Mouse (Mus musculus) hindlimb bud, embryonic 11.5 days (tissue): ENCODE measurements around the gene Tox2.
A peak's percentile ranks its signal among the peaks of the same experiment; 100 is the strongest.

Experiments used
- DNase-seq: peaks from one replicate; pipeline ENCODE4 v3.0.0-alpha.2; 2012; ENCODE audit warnings: low read depth, low spot score; ENCODE audit errors: extremely low spot score

The Tox2 gene

DNA sequence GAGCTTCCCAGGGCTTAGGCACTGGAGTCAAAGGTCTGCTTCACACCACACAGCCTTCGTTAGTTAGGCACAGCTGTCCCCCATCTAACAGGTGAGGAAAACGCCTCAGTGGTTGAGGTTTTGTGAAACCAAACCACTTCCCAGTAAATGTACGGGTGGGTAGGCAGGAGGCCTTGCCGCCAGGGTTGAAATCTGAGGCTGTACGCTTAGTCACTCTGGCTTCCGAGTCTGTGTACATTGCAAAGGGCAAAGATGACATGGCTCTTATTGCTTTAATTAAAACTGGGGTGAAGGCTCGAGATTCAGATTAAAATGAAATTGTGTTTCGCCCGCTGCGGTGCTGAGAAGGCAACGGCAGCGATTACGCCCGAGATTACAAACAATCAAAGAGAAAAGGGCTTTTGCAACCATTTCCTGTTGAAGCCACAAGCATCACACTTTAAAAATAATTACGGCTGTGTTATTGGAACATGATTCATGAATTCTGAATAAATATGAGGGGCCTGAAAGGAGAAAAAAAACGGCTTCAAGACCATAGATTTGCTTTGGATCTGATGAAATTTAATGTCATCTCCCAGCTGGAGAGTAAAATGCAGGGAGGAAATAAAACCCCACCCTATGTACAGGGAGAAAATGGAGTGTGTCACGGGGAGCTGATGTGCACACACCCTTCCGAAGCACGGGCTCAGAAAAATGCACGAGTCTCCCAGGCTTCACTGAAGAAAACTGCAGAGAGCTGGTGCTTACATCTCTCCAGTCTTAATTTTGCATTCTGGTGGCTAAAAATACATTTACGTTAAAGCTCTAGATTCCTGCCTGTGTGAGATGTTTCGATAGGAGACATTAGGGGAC lies 50.5 kb downstream of the Tox2 start:
- DNase-seq, result no peak

DNA sequence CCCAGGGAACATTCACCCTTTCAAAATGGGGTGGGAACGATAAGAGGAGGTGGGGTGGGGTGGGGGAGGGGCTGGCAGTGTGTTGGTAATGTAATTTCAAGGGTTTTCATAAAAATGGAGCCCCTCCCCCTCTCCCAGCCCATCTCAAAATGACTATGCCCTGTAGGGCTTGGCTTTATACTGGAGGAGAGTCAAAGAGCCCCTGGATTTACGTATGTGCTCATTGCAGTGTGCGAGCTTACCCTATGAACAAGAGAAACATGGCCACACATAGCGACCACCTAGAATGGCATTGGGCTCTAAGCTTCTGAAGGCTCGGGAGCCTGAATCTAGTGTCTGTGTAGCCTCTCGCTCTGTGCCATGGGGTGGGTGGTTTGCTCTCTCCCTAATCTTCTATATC lies 51.3 kb downstream of the Tox2 start:
- DNase-seq, result no peak

DNA sequence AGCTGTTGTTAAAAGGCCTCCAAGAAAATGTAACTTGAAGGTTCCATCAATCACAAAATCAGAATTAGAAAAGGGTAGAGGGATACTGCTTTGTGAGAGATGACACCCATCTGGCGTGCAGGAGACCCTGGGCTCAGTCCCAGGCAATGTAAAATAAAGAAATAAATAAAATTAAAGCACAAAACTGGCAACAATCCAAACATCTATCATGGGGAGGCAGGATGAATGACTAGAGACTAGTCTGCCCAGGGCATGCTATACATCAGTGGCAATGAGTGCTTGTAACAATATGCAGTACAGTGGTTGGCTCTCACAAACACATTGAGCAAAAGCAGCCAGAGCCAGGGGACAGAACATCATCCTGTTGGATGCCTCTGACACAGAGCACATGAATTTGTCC lies 53.8 kb downstream of the Tox2 start:
- no peak for DNase-seq

DNA sequence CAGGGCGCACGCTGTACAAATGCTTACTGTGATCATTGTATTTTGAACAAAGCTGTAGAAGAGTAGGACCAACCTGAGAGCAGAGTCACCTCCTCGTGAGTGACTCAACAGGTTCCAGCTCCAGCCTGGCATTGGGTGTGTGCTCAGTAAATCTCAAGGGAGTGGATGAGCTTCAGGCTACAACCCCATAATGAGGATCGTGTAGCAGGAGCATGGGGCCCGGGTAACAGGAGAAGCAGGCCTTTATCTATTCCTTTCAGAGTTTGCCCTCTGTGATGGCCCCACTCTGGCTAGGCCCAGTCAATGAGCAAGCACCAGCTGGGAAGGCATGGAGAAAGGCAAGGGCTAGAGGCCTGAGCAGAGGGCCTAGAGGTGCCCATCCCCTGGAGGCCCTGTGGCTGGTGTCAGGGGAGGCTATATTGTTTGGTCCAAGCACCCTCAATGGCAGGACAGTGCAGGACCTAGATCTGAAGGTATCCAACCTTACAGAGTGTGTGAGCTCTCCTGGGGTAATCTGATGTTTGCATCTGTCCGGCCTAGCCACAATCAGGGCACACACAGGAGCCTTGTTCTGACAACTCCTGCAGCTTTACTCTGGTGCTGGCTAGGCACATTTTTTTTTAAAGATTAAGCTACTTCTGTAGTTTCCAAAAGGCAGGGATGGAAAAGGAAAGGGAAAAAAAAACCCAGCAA lies 58.6 kb downstream of the Tox2 start:
- DNase-seq, result no peak

DNA sequence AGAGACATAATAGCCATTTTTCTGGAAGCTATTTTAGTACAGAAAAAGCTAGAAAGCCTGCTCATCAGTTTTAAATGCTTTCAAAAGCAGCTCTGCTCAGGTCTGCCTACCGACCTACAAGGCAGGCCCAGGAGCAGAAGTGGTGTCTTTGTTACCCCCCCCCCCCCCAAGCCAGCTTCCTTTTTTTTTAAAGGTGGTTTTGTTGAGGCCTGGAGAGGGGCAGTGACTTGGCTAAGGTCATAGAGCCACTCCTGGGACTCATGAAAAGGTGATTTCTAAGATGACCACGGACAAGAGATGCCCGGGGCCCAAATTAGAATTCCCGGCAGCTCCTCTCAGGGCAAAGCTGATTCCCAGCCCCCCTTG lies 59.1 kb downstream of the Tox2 start:
- no peak for DNase-seq

DNA sequence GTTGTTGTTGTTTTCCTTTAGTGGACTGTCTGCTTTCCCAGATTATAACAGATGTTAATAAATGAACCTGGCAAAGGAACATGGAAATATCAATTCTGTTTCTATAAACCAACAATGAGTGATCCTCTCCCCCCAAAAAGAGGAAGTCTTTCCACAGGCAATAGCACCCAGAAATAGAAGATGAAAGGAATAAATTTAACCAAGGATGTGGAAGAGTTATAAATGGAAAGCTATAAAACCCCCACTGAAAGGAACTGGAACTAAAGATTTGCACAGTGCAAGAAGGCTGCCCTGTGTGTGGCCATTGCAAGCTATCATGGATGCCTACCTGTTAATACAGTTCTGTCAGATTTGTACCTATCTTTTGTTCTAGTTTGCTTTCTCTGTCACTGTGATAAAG lies 64.2 kb downstream of the Tox2 start:
- DNase-seq, result no peak

DNA sequence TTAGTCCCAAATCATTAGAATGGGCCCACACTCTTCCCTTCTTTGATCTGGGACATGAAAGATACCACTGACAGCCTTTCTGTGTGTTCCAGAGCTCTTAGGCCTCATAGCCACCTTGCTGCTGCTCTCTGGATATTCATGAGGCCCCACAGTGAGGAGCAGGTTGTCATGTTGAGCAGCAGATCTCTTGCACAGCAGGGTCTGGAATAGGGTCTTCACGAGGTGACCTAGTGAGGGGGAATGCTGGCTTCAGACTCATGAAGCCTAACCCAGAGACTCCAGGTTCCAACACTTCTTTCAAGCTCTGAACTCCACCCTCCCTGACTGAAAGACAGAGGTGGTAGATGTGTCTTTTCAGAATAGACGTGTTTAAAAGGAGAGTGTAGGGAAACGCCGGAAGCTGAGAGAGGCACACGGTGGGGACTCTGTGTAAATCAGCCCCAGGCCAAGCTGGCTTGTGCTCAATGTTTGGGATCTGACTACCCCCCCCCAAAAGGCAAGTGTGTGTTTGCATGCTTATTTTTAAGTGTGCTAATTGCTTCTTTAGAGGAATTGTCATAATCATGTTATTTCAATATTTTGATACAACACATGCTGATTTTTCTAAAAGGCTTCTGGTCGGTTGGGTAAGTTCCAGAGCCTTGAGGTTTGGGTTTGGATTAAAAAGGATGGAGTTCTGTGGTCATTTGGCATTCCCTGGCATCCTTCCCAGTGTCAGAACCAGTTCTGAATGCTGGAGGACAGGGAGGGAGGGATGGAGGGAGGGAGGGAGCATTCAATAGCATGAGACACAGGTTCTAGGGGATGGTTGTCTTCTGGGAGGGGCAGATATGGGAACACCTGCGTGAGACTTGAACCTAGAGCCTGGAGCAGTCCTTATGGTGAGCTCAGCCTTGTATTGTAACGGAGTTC lies 68.9 kb downstream of the Tox2 start:
- no peak for DNase-seq

DNA sequence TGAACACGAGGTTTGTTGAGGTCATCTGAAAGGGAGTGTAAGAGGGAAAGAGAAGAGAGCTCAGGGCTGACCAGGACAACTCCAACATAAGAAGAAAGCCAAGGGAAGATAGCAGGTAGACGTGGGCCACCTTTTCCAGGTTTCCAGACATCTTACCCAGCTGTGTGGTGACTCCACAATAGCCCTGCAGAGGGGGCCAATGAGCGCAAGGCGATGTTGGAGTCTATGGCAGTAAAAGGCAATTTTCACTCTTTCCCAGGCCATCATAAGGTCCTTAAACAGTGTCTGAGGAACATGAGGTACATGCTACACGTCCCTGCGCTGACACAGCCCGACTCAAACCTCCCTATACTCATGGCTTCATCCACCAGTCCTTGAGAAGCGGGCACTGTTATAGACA lies 70.9 kb downstream of the Tox2 start:
- DNase-seq, result no peak

DNA sequence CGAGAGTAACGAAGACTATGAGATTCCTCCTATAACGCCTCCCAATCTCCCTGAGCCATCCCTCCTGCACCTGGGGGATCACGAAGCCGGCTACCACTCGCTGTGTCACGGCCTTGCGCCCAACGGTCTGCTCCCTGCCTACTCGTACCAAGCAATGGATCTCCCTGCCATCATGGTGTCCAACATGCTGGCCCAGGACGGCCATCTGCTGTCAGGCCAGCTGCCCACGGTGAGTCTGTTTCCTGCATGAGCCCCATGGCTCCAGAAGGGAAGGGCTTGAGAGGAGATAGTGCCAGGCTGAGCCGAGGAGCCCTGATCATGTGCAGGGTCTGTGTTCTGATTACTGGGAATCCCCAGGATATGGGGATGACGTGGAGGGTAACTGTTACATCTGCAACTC lies 73.1 kb downstream of the Tox2 start:
- no peak for DNase-seq

DNA sequence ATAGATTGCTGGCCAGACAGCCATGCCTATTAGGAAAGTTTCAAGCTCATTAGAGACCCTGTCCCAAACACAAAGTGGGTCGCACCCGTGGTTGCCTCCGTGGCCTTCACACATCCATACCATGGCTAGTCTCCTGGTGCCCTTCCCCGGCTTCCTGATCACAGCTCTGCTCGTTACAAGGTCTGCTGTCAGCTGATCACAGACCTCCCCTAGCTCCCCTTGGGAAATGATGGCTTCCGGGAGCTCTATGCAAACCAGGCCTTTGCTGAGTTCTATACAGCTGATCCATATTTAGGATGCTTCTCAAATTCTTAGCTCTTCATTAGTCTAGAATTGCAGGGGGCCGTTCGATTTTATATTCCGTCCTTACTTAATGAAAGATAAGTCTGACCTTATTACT lies 75.1 kb downstream of the Tox2 start:
- DNase-seq, result no peak

DNA sequence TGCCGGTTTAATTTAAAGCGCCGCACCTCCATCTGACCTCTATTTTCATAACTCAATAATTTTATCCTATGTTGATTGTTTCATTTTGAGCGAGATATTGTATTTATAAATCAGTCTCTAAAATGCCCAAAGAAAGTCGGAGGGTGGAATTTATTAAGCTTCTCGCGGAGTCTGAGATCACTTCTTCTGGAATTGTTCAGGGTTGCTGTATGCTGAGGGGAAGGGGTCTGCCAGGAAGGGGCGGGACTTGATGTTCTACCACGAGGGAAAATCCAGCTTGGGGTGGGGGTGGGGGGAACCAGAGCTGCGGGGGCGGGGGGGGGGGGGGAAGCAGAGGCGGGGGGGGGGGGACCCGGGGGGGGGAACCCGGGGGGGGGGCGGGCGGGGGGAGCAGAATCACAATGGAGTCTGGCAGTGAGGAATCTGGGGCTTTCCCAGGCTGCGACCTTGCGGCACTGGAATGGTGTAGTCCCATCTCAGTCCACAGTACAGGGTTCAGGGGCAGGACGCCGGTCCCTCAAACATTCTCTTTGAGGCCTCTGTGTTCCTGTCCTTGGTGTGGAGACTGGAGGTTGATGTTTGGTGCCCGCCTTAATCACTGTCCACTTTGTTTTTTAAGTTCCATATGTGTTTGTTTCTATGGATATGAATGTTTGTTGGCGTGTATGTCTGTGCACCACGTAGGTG lies 77.9 kb downstream of the Tox2 start:
- DNase-seq, result no peak

DNA sequence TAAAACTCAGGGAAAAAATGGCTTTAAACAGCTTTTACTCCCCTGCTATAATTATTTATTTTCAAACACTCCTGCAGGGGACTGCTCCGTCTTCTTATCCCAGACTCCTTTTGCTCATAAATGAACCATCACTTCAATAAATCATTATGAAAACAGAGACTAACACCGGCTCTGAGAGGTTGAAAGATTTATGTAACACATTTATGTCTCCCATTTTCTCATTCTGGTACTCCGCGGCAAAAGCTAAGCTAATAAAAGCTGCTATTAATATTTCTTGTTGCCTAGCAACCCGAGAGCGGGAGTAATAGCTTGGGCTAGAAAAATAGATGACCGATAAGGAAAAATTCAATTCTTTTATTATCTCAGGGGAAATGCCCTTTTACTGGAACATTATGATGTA lies 81.9 kb downstream of the Tox2 start:
- DNase-seq, result peak; percentile 42

DNA sequence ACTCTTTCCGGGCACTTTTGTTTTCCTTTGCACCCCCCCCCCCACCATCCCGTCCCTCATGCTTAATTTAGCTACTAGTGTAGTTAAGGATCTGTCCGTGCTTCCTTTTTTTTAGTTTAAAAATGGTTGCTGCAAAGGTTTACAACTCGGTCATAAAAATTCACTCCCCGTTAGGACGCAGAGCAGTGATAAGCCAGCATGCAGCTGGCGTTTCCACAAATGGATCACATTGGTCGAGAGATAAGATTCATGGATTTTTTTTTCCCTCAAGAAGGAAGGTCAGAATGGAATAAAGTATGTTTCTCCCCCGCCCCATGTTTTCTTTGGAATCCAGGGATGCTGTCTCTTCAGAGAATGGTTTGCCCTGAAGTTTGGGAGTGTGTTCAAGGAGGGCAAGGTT lies 82.4 kb downstream of the Tox2 start:
- DNase-seq, result no peak

DNA sequence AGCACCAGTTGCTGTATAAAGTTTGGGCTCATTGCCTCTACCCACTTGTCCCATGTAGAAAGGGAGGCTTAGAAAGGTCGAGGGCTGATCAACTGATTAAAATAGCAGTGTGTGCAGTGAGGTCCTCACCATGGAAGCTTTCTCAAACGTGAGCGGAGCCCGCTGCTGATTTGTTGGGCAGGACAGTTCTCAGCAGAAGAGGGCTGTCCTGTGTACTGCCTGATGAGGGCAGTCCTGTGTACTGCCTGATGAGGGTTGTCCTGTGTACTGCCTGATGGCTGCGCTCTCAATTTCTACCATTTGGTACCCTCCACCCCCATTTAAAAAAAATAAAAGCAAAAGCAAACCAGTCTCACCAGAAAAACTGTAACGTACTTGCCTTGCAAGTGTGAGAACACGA lies 82.8 kb downstream of the Tox2 start:
- no peak for DNase-seq

DNA sequence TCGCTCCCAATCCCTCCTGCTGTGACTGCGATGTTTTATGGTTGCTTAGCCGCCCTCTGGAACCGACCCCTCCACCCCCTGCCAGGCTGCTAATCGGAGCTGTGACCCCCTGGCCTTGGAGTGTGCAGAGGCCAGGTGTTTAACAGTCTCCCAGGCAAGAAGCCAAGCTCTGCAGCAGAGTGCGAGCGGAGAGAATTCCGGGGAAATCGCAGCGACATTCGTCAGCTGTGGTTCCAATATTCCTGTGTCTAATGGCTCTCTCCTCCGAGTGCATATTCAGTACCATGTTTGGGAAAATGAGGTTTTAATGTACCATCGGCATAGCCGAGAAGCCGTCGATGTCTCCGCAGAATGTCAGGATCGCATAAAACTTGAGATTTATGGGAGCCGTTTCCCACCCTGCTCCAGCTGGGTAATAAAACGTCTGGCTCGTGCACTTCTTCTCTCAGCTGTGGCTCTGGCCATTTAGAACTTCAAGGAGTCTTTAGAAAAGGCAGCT lies 86.0 kb downstream of the Tox2 start:
- peak; percentile 68 for DNase-seq

DNA sequence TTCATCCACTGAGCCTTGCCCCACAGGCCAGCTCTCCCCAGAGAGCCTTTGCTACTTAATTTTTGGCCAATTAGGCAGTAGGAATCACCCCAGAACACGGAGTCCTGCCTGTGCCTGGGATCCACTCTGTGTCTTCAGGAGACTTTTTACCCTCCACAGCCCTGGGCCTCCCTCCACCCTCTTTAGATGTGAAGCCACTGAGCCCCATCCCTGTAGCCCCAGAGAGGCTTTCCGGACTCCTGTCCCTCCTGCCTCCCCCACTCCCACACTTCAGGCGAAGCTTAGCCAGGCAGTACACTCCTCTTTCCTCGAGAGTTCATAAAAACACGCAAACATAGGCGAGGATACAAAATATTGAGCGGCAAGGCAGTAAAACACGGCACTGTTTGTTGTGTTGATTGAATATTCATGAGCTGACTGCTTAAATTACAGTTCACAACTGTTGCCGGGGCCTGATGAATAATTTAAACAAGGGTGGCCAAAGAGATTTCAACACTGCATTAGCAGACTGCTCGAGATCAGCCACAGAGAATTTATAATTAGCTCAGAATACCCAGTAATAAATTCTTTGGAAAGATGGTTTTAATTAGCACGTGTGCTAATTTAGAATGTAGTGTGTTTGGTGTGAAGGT lies 94.2 kb downstream of the Tox2 start:
- no peak for DNase-seq

DNA sequence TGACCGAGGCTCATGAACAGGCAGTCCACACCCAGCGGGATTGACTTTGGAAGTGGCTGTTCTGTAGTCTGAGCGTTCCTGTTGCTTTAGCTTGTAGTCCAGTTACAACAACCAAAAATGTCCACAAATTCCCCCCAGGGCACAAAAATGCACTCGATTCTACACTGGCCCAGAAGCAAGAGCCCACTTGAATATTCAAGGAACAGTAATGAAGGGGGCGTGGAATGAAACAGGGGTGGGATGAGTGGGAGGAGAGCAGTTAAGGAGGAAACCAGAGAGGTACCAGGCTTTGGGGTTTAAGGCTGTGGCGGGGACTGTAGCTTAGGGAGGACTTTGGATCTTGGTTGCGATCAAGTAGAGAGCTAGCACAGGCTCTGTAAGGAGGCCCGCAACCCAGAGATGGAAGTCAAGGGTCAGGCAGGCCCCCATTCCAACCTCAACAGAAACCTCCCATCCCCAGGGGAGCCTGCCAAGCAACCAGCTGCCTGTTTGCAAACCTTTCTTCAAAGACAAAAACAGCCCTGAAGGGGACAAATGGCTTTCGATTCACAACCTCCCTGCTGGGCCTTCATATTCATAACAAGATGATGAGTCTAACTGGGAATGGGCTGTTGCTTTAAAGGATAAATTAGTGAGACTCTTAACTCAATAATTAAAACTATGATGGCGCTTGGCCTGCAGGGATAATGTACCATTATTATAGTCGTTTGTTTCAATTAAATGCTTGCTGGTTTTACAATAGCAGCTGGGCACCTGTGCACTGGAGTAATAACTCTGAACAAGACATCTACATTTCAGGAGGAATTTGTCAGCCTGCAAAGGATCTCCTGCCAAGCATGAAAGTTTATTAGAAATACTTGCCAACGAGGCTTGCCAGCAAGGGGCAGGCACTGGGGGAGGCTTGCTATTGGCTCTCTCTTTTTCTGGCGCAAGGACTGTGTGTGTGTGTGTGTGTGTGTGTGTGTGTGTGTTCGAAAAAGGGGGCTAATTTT lies 97.4 kb downstream of the Tox2 start:
- no peak for DNase-seq

DNA sequence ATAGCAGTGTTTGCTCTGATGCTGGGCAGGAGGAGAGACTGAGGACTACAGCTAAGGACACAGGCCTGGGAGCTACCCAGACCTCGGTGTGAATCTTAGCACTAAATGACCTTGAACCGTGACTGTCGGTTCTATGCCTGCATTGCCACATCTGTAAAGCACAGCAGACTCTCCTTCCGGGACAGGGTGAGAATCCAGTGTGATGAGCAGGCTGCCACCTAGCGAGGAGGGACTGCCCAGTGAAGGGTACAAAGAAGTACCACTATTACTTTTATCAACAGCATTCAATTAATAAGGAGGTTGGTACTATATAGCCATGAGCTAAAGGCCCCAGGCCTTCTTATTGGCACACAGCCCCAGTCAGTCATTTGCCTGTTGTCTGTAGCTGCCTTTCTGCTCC lies 98.7 kb downstream of the Tox2 start:
- no peak for DNase-seq

DNA sequence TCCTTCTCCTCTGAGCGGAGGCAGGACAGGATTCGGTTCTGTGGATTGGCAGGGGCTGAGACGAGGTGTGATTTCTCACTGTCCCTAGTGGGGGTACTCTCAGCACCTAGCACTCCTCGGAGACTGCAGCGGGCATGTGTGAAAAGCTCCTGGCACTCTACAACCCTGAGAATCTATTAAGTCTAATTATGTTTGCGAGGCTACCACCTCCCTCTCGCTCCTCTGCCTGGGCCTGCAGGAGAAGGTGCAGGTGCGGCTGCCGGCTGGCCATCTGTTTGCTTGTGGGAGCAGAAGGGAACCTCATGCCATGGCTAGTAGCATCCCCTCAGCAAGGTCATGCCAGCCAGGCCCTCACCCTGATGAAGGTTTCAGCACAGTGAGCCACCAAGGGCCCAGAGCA lies 100.1 kb downstream of the Tox2 start:
- DNase-seq, result no peak
